Mouse (Mus musculus) frontal cortex, adult (tissue): Measurements from ENCODE around the gene Gipc3.
A peak's percentile ranks its signal among the peaks of the same experiment; 100 is the strongest.

ENCODE experiments used
- ATAC-seq: cut with Nextera tagmentation; 2 replicates; pipeline ENCODE4 v1.9.2; 2017; ENCODE audit warnings: mild to moderate bottlenecking, moderate library complexity, mixed read lengths; ENCODE audit not compliant: low TSS enrichment

The Gipc3 gene

DNA sequence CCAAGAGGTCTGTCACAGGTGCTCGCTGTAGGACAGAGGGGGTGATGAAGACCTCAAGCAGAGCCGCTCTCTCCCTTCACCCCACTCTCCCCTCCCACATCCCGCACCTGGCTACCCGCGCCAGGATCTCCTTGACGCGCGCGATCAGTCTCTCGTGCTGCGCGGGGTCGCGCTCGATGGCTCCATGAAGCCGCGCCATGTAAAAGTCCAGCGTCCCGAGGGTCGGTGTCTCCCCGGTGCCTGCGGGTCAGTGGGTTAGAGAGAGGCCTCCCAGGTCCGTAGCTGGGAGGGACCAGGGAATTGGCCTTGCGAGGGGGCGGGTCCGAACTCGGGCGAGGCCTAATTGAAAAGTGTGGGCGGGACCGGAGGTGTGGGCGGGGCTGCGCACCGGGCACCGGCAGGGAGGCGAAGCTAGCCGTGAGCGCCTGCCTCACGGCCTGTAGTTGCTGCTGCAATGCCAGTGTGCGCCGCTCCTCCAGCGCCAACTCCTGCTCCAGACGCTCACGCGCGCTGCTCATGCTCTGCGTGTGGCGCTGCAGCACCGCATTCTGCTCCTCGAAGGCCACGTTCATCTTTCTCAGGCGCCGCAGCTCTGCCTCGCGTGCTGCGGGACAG, 3.5 kb upstream of the Gipc3 start:
- peak; percentile 38 for ATAC-seq

- ATAC-seq, result no peak
Measured at GRCm38 (mm10) chr10:81345162-81345534, 2.1 kb upstream of the Gipc3 start.

GRCm38 (mm10) chr10:81344421-81345161, 1.5 kb upstream of the Gipc3 start:
- ATAC-seq, result no peak

DNA sequence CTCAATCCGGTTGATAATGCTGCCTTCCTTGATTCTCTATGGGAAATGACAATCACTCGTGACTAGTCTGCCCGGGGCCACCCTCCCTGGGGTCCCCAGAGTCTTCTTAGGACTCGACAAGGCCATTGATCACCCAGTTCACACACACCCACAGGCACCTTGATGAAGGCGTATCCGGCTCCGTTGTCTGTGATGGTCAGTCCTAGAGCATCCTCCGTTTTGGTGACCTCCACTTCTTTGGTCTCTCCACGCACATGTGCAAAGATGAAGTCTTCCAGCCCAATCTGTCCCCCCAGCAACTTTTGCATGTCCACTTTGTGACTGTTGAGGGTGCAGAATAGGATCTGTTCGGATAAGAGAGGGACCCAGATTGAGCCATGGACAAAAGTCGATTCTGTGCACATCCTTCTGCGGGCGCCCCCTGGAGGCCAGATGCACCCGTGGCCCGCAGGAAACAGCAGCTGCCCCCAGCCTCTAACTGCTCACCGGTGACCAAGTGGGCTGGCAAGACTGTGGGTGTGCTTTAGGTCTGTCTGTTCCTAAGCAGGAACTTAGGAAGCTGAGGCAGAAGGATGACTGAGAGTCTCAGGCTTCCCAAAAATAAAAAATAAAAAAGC, 1.6 kb downstream of the Gipc3 start:
- ATAC-seq, result no peak

DNA sequence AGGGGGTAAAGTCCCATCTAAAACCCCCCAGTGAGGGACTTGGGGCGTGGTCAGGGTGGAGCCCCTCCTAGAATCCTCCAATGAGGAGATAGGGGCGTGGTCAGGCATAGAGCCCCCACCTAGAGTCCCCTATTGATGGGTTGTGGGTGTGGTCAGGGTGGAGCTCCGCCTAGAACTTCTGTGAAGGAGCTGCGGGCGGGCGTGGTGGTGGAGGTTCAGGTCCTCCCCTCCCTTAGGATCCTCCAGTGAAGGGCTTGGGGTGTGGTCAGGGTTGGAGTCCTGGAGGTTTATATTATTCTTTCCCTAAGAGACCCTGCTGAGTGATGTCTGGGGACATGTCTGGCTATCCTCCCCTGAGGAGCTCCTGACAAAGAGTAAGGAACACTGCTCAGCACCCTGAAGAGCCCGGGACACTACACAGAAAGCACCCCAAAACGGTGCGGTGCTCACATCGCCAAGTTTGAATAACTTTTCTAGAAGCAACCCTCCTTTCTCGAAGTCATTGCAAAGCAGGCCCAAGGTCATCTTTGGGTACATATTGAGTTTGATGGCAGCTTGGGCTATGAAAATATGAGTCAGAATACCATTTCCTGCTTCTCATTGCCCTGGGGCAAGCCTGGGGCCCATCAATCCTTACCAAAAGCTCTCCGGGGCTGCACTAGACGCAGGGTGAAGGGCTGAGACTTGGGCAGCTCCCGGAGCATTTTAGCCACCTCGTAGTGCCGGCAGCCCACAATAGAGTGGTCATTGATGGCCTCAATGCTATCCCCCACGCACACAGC, 2.3 kb downstream of the Gipc3 start:
- ATAC-seq, result no peak

DNA sequence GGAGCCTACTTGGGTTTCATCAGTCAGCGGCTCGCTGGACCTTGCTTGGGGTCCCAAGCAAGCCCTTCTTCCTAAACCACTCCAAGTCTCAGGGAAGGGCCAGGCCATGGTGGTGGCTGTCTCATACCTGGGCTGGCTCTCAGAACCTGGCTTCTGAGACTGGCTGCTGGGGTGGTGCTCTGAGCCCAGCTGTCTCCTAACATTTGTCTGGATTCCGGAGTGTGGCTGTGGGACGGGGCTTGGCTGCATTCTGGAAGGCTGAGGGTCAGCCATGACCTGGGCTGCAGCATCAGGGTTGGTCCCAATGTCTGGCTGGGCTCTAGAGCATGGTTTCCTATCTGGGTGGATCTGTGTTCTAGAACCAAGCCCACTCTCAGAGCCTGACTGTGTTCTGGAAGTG, 6.5 kb downstream of the Gipc3 start:
- ATAC-seq, result no peak

DNA sequence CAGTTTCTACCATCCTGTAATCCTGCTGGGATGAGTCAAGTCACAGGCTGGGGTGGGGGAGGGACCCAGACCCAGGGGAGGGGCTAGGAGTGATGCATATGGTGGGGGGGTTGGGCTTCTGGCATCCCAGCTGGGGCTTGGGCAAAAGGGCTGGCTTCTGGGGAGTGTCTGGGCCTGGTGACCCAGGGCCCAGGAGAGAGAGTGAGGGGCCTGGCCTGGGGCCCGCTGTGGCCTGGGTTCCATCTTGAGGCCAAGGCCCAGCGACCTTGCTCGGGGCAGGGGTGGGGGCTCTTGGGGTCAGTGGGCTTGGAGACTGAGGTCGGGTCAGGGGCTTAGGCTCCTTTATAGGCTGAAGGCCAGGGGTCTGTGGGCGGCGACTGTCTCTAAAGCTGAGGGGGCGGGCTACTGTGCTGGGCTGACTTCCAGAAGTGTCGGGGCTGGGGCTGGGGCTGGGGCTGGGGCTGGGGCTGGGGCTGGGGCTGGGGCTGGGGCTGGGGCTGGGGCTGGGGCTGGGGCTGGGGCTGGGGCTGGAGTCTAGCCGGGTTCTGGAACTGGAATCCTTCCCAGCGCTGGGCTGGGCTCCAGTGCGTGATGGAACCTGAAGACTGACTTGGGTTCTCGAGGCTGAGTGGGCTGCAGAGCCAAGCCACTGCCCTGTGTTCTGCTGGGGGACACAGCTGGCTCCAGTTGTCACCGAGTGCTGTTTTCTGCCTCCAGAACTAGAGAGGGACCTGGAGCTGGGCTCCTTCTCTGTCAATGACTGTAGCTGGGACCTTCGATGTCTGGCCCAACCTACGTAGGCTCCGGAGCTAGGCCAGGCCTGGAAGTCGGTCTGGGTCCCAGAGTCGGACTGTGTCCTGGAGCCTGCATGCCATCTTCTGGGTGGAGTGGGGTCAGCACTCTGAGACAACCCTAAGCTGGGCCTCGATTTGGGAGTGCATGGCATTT, 7.4 kb downstream of the Gipc3 start:
- no peak for ATAC-seq

- ATAC-seq, result no peak
Measured at GRCm38 (mm10) chr10:81334324-81334723, 8.7 kb downstream of the Gipc3 start.

GRCm38 (mm10) chr10:81332277-81332676, 10.8 kb downstream of the Gipc3 start:
- no peak for ATAC-seq

GRCm38 (mm10) chr10:81330007-81330406, 13.1 kb downstream of the Gipc3 start:
- no peak for ATAC-seq

- ATAC-seq, result no peak
Measured at GRCm38 (mm10) chr10:81329194-81329975, 13.7 kb downstream of the Gipc3 start.

DNA sequence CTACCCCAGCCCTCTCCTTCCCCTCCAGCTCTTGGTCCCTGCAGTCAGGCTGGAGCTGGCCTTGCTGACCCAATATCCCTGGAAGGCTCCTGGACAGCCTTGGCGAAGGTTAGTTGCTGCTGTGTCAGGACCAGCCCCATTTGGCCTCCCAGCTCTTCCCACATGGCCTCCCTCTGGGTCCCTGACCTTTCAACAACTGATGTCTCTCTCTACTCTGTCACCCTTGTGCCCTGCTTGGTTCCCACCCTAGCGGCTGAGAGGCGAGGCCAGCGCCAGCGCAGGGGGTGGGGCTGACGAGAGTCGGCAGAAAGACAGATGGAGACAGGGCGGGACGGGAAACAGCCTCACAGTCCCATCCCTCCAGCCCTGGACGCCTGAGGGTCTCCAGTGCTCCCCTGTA, 14.7 kb downstream of the Gipc3 start, which contains the start of gene Tbxa2r:
Gene Tbxa2r, plus strand, starts transcription at position 346 of the 400 bp plus-strand sequence.
- no peak for ATAC-seq

DNA sequence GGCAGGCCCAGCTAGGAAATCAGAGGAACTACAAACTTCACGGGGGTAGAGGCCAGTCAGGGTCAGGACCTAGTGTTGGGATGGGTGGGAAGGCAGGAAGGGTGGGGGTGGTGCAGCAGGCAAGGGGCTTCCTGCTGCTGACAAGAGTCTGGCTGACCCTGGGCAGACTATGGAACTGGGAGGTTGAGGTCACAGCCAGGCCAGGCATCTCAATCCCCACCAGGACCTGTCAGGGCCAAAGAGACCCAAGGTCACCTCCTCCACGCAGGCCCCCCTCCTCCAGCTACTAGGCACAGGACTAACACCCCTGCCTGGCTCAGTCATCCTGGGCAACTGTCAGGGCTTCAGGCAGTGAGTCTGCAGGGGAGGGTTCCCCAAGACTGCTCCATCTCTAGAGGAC, 15.1 kb downstream of the Gipc3 start:
- no peak for ATAC-seq

GRCm38 (mm10) chr10:81326858-81327257, 16.2 kb downstream of the Gipc3 start:
- no peak for ATAC-seq

DNA sequence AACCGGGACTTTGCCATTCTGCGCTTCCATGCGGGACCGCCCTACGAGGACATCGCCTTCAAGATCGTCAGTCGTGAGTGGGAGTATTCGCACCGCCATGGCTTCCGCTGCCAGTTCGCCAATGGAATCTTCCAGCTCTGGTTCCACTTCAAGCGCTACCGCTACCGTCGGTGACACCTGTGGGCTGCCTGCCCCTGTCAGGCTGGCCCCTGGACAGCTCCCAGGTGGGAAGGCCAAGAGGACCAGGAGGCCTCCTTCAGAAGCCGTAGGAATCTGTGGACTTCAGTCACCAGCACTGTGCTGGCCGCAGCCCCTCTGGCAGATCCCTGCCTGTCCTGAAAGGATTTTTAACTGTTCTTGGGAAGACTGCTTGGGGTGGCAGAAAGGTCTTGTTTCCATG, 17.3 kb downstream of the Gipc3 start:
- ATAC-seq, result no peak

DNA sequence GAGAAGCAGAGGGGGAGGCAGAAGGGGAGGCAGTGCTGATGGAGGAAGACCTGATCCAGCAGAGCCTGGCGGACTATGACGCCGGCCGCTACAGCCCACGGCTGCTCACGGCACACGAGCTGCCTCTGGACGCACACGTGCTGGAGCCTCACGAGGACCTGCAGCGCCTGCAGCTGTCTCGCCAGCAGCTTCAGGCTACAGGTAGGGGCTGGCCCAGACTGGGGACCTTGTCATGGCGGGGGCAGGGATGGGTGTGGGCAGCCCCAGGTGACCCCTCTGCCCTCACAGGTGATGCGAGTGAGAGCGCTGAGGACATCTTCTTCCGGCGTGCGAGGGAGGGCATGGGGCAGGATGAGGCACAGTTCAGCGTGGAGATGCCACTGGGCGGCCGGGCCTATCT, 17.9 kb downstream of the Gipc3 start:
- ATAC-seq, result no peak

- no peak for ATAC-seq
Measured at GRCm38 (mm10) chr10:81323791-81324530, 19.1 kb downstream of the Gipc3 start.

DNA sequence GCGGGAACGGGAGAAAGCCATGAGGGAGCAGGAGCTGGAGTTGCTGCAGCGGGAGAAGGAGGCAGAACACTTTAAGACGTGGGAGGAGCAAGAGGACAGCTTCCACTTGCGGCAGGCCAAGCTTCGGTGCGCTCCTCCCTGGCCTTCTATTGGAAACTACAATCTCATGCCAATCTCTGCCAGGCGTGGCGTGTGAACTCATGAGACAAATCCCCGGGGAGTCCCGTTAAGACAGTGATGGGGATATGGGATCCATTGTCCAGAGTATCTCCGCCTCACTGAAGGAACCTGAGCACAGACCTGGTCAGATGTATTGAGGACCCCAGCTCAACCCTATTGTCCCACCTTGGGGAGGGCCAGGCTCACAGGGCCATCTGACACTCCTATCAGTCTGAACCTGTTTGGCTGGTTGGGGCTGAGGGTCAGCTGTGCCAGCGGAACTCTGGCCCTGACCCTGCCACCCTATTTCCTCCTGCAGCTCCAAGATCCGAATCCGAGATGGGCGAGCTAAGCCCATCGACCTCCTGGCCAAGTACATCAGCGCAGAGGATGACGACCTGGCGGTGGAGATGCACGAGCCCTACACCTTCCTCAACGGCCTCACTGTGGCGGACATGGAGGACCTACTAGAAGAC, 19.8 kb downstream of the Gipc3 start:
- ATAC-seq, result no peak

DNA sequence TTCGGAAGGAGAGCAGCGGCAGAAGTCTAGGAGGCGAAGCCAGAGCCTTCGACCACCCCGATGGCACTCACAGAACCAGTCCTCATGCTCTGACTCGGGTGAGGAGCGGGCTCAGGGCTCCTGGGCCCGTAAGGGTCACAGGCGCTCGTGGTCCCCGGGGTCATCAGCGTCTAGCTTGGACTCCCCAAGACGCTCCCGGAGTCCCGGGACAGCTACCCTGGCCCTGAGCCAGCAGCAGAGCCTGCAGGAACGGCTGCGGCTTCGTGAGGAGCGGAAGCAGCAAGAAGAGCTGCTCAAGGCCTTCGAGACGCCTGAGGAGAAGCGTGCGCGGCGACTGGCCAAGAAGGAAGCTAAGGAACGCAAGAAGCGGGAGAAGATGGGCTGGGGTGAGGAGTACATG, 20.6 kb downstream of the Gipc3 start:
- ATAC-seq, result no peak
